Mouse (Mus musculus): ENCODE measurements at regions not wholly inside any gene's neighbourhood (a gene's known extent, or its start where the extent isn't known, plus 50 kb on each side); places are given as distances from the start of the nearest gene placed in this dataset.

GRCm38 (mm10) chr4:4497199-4497598, 296.0 kb downstream of the Impad1 start:
- DNase-seq (ENCODE audit: low spot score) = no peak
- H3K9me3 ChIP-seq (ENCODE audit: control insufficient read depth, low read length) = no peaks in the 10 kb centered on the region

GRCm38 (mm10) chr4:4496181-4496580, 297.0 kb downstream of the Impad1 start:
- no peaks in the 10 kb centered on the region for H3K9me3 ChIP-seq (ENCODE audit: control insufficient read depth, low read length)
- no peak overlapping the region for H3K9ac ChIP-seq (ENCODE audit: low read depth, low read length, severe bottlenecking)
- no peaks in the 10 kb centered on the region for H3K4me1 ChIP-seq (ENCODE audit: control insufficient read depth, insufficient read depth, low read length)
- H3K27ac ChIP-seq (replicated peaks; ENCODE audit: low read depth, low read length) = no peak overlapping the region
- DNase-seq (ENCODE audit: low spot score) (no peak), ATAC-seq (ENCODE audit: low FRiP score, low read depth) (no peak)
- TF ChIP-seq POLR2A (IDR thresholded peaks at IDR 0.05; ENCODE audit: borderline replicate concordance, extremely low read depth, insufficient read depth, insufficient read length) = no peak
- no peak overlapping the region for H3K4me2 ChIP-seq (replicated peaks; ENCODE audit: low read depth, low read length, severe bottlenecking)
- no peaks in the 10 kb centered on the region for H3K27me3 ChIP-seq (ENCODE audit: control insufficient read depth, insufficient read depth, low read length)
- no peak overlapping the region for H3K4me3 ChIP-seq (replicated peaks; ENCODE audit: low read length)
- 65% methylated on average over 4 of the region's 4 CpGs for WGBS
- no peaks in the 10 kb centered on the region for H3K36me3 ChIP-seq (ENCODE audit: control insufficient read depth, insufficient read depth, low read length)

More at GRCm38 (mm10) chr4:4497199-4497598, 296.0 kb downstream of the Impad1 start:
- Histone ChIP-seq H3K9ac (ENCODE audit: low read depth, low read length, severe bottlenecking) (no peak overlapping the region), H3K4me1 (ENCODE audit: control insufficient read depth, insufficient read depth, low read length) (no peaks in the 10 kb centered on the region), H3K4me2 (replicated peaks; ENCODE audit: low read depth, low read length, severe bottlenecking) (no peak overlapping the region), H3K27ac (replicated peaks; ENCODE audit: low read depth, low read length) (no peak overlapping the region), H3K4me3 (replicated peaks; ENCODE audit: low read length) (no peak overlapping the region), H3K36me3 (ENCODE audit: control insufficient read depth, insufficient read depth, low read length) (no peaks in the 10 kb centered on the region), H3K27me3 (ENCODE audit: control insufficient read depth, insufficient read depth, low read length) (no peaks in the 10 kb centered on the region)
- TF ChIP-seq POLR2A (IDR thresholded peaks at IDR 0.05; ENCODE audit: borderline replicate concordance, extremely low read depth, insufficient read depth, insufficient read length) = no peak
- ATAC-seq (ENCODE audit: low FRiP score, low read depth) = no peak
- WGBS = 66% methylated on average over 1 of the region's 1 CpGs

GRCm38 (mm10) chr4:4465169-4465714, 327.9 kb downstream of the Impad1 start:
- WGBS = 67% methylated on average over 4 of the region's 4 CpGs
- no peak for TF ChIP-seq POLR2A (IDR thresholded peaks at IDR 0.05; ENCODE audit: borderline replicate concordance, extremely low read depth, insufficient read depth, insufficient read length)
- ATAC-seq (ENCODE audit: low FRiP score, low read depth) = no peak
- no peaks in the 10 kb centered on the region for H3K9me3 ChIP-seq (ENCODE audit: control insufficient read depth, low read length)
- no peak overlapping the region for H3K27ac ChIP-seq (replicated peaks; ENCODE audit: low read depth, low read length)
- no peaks in the 10 kb centered on the region for H3K4me1 ChIP-seq (ENCODE audit: control insufficient read depth, insufficient read depth, low read length)
- H3K27me3 ChIP-seq (ENCODE audit: control insufficient read depth, insufficient read depth, low read length) = no peaks in the 10 kb centered on the region
- no peak overlapping the region for H3K4me3 ChIP-seq (replicated peaks; ENCODE audit: low read length)
- H3K4me2 ChIP-seq (replicated peaks; ENCODE audit: low read depth, low read length, severe bottlenecking) = no peak overlapping the region
- DNase-seq (ENCODE audit: low spot score) = no peak
- H3K9ac ChIP-seq (ENCODE audit: low read depth, low read length, severe bottlenecking) = no peak overlapping the region
- H3K36me3 ChIP-seq (ENCODE audit: control insufficient read depth, insufficient read depth, low read length) = no peaks in the 10 kb centered on the region

GRCm38 (mm10) chr4:4464130-4464700, 328.9 kb downstream of the Impad1 start:
- 0 out of 2 replicates have a peak, but pooled peaks cover 5% of the 10 kb centered on the region for H3K9me3 ChIP-seq (ENCODE audit: control insufficient read depth, low read length)
- no peak overlapping the region for H3K9ac ChIP-seq (ENCODE audit: low read depth, low read length, severe bottlenecking)
- no peaks in the 10 kb centered on the region for H3K27me3 ChIP-seq (ENCODE audit: control insufficient read depth, insufficient read depth, low read length)
- H3K4me2 ChIP-seq (replicated peaks; ENCODE audit: low read depth, low read length, severe bottlenecking) = no peak overlapping the region
- H3K4me3 ChIP-seq (replicated peaks; ENCODE audit: low read length) = no peak overlapping the region
- H3K27ac ChIP-seq (replicated peaks; ENCODE audit: low read depth, low read length) = no peak overlapping the region
- TF ChIP-seq POLR2A (IDR thresholded peaks at IDR 0.05; ENCODE audit: borderline replicate concordance, extremely low read depth, insufficient read depth, insufficient read length) = no peak
- no peak for DNase-seq (ENCODE audit: low spot score)
- H3K4me1 ChIP-seq (ENCODE audit: control insufficient read depth, insufficient read depth, low read length) = no peaks in the 10 kb centered on the region
- WGBS = 66% methylated on average over 4 of the region's 4 CpGs
- no peaks in the 10 kb centered on the region for H3K36me3 ChIP-seq (ENCODE audit: control insufficient read depth, insufficient read depth, low read length)
- no peak for ATAC-seq (ENCODE audit: low FRiP score, low read depth)

GRCm38 (mm10) chr4:4459258-4459657, 333.9 kb downstream of the Impad1 start:
- 89% methylated on average over 9 of the region's 9 CpGs for WGBS
- no peak overlapping the region for H3K27ac ChIP-seq (replicated peaks; ENCODE audit: low read depth, low read length)
- no peak for ATAC-seq (ENCODE audit: low FRiP score, low read depth)
- 0 out of 2 replicates have a peak, but pooled peaks cover 7% of the 10 kb centered on the region for H3K9me3 ChIP-seq (ENCODE audit: control insufficient read depth, low read length)
- H3K9ac ChIP-seq (ENCODE audit: low read depth, low read length, severe bottlenecking) = no peak overlapping the region
- H3K36me3 ChIP-seq (ENCODE audit: control insufficient read depth, insufficient read depth, low read length) = no peaks in the 10 kb centered on the region
- TF ChIP-seq POLR2A (IDR thresholded peaks at IDR 0.05; ENCODE audit: borderline replicate concordance, extremely low read depth, insufficient read depth, insufficient read length) = no peak
- no peaks in the 10 kb centered on the region for H3K27me3 ChIP-seq (ENCODE audit: control insufficient read depth, insufficient read depth, low read length)
- H3K4me2 ChIP-seq (replicated peaks; ENCODE audit: low read depth, low read length, severe bottlenecking) = no peak overlapping the region
- no peaks in the 10 kb centered on the region for H3K4me1 ChIP-seq (ENCODE audit: control insufficient read depth, insufficient read depth, low read length)
- no peak overlapping the region for H3K4me3 ChIP-seq (replicated peaks; ENCODE audit: low read length)
- DNase-seq (ENCODE audit: low spot score) = no peak

Measured in limb, embryonic 14.5 days (tissue).